Mouse (Mus musculus) bone marrow macrophage, adult 2 months (primary cell): ENCODE results near the gene Hoxc12.

ENCODE experiments used
- CTCF ChIP-seq: IDR thresholded peaks from 2 replicates; pipeline ENCODE4 v1.5.1; 2012; ENCODE audit warnings: low read depth, mild to moderate bottlenecking, low read length, moderate library complexity
- POLR2A ChIP-seq: IDR thresholded peaks from 2 replicates; pipeline ENCODE4 v1.6.1; 2012; ENCODE audit warnings: mild to moderate bottlenecking, low read depth, low read length, borderline replicate concordance

DNA sequence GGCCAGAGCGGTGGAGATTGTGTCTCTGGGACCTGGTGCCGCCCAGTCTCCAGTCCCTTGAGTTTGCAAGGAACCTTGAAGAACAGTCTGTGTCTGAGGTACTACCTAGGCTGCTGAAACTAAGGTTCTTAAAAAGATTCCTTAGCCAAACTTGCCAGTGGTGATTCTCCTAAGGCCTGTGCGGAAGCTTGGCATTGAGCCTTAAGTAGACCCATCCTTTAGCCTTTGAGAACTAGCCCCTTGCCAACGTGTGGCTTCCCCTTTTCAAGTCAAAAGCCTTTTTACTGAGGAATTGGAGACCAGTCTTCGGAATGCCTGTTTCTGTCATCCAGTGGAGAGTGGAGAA, 6.9 kb downstream of the Hoxc12 start:
- no peak for TF ChIP-seq POLR2A
- no peak for TF ChIP-seq CTCF
